Comparison of ENCODE assay signal across 8 mouse cellular contexts in the genomic region with DNA sequence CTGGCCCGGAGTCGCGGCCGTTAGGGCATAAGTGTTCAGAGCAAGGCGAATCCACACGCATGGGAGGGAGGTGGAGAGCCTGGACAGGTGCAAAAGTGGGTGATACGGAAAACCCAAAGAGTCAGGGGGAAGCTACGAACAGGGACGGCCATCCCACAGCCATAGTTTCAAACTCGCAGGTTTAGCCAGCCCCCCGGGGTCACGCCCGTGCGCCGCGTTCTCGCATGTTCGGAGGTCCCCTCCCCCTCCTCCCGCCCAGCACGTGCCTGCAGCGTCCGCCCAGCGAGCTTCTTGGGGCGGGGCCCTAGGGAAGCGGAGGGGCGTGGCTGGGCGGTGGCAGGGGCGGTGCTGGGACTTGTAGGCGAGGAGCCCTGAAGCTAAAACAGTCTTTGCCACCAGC. TPM values are rescaled to one million over a fixed set of nuclear protein-coding genes. Genes with fewer than 3 reads are reported as not detected.
DNase-seq lines count a peak whose midpoint lies in the region; ATAC-seq and TF ChIP-seq lines count a peak whose summit lies in the region.

No protein-coding gene starts in this region.

- H3K27me3 ChIP-seq in intestine, postnatal 0 days (replicated peaks; ENCODE audit: control insufficient read depth, insufficient read depth, low read length), result no peaks in the 10 kb centered on the region
- H3K27me3 ChIP-seq in midbrain, embryonic 11.5 days (ENCODE audit: control insufficient read depth, insufficient read depth, low read length), result peaks cover 19% of the 10 kb centered on the region

- peak overlapping the region; percentile 34 for H3K4me3 ChIP-seq in intestine, postnatal 0 days (ENCODE audit: low read depth, low read length)
- peak overlapping the region; percentile 23 for H3K4me3 ChIP-seq in midbrain, embryonic 11.5 days (ENCODE audit: low read depth, low read length)

- H3K27ac ChIP-seq in intestine, postnatal 0 days (ENCODE audit: low read depth, low read length), result no peak overlapping the region
- H3K27ac ChIP-seq in midbrain, embryonic 11.5 days (ENCODE audit: low read depth, low read length), result no peak overlapping the region

- peak; percentile 91 to 92 for DNase-seq in adrenal gland, adult 18-20 months (ENCODE audit: low spot score in 2 of 2)
- peak; percentile 81 for DNase-seq in embryo, embryonic 11.5 days (ENCODE audit: low read depth, low spot score)
- peak; percentile 78 to 90 for DNase-seq in gastrocnemius, postnatal 4 days (ENCODE audit: low spot score in 2 of 2)
- DNase-seq in left cerebral cortex, postnatal 4 days, result peak; percentile 85
- peak; percentile 99 for DNase-seq in midbrain, embryonic 11.5 days (ENCODE audit: low spot score, missing footprints)
- DNase-seq in right cerebral cortex, postnatal 4 days, result peak; percentile 78
- DNase-seq in yolk sac, embryonic 10.5 days (ENCODE audit: low spot score), result peak; percentile 92

- under 1% methylated on average over 27 of the region's 29 CpGs for WGBS in intestine, postnatal 0 days
- 0% methylated on average over 25 of the region's 29 CpGs for WGBS in midbrain, embryonic 11.5 days

- no peak overlapping the region for H3K9ac ChIP-seq in intestine, postnatal 0 days (ENCODE audit: low read depth, low read length)
- peak overlapping the region; percentile 36 for H3K9ac ChIP-seq in midbrain, embryonic 11.5 days (ENCODE audit: low read length)

- H3K4me1 ChIP-seq in intestine, postnatal 0 days (replicated peaks; ENCODE audit: control insufficient read depth, insufficient read depth, low read length), result 0 out of 2 replicates have a peak, but pooled peaks cover 8% of the 10 kb centered on the region
- H3K4me1 ChIP-seq in midbrain, embryonic 11.5 days (ENCODE audit: control insufficient read depth, insufficient read depth, low read length), result peaks cover 31% of the 10 kb centered on the region

- H3K36me3 ChIP-seq in intestine, postnatal 0 days (ENCODE audit: control insufficient read depth, insufficient read depth), result peaks cover 14% of the 10 kb centered on the region; the same call in 1 of the 2 replicates
- 0 out of 2 replicates have a peak, but pooled peaks cover 3% of the 10 kb centered on the region for H3K36me3 ChIP-seq in midbrain, embryonic 11.5 days (ENCODE audit: control insufficient read depth, insufficient read depth, low read length)

- intact Hi-C loops in left cerebral cortex, postnatal 4 days (cut with DNase I), result no loop called here

- ATAC-seq in intestine, postnatal 0 days, result peak; percentile 66
- peak; percentile 77 for ATAC-seq in midbrain, embryonic 11.5 days (ENCODE audit: low FRiP score)

- peak overlapping the region; percentile 69 for H3K4me2 ChIP-seq in intestine, postnatal 0 days (replicated peaks; ENCODE audit: low read depth)
- H3K4me2 ChIP-seq in midbrain, embryonic 11.5 days, result peak overlapping the region; percentile 57

- no peak for TF ChIP-seq CTCF in intestine, postnatal 0 days (IDR thresholded peaks at IDR 0.05; ENCODE audit: low read depth)

- no peaks in the 10 kb centered on the region for H3K9me3 ChIP-seq in intestine, postnatal 0 days (ENCODE audit: control insufficient read depth)
- H3K9me3 ChIP-seq in midbrain, embryonic 11.5 days (ENCODE audit: control insufficient read depth, low read length), result no peaks in the 10 kb centered on the region

RNA-seq across cellular contexts. Expression of gene Rbm38, which starts 0.5 kb away (rescaled TPM):
- total RNA-seq in adrenal gland, adult 18-20 months (2021), result 10 to 100 TPM; 14.8 to 21.2 TPM
- total RNA-seq in gastrocnemius, postnatal 4 days (2021), result 100 to 1,000 TPM; 114 to 119 TPM
- 39.0 and 39.8 TPM in 2 replicates for polyA plus RNA-seq in intestine, postnatal 0 days (2015; fragmentation: Nextera tagmentation; extraction: Ambion mirVana)
- 1 to 10 TPM; 7.5 to 8.1 TPM for total RNA-seq in left cerebral cortex, postnatal 4 days (2021)
- 70.4 and 77.3 TPM in 2 replicates for polyA plus RNA-seq in midbrain, embryonic 11.5 days (2014; fragmentation: Nextera tagmentation; extraction: Ambion mirVana)

RNA-seq across cellular contexts. Expression of gene Rae1, which starts 19.9 kb away (rescaled TPM):
- 10 to 100 TPM; 54.5 to 67.4 TPM for total RNA-seq in adrenal gland, adult 18-20 months (2021)
- 10 to 100 TPM; 41.8 to 44.4 TPM for total RNA-seq in gastrocnemius, postnatal 4 days (2021)
- 62.8 and 63.5 TPM in 2 replicates for polyA plus RNA-seq in intestine, postnatal 0 days (2015; fragmentation: Nextera tagmentation; extraction: Ambion mirVana)
- total RNA-seq in left cerebral cortex, postnatal 4 days (2021), result 10 to 100 TPM; 85.7 to 98.0 TPM
- polyA plus RNA-seq in midbrain, embryonic 11.5 days (2014; fragmentation: Nextera tagmentation; extraction: Ambion mirVana), result 137 and 140 TPM in 2 replicates

RNA-seq across cellular contexts. Expression of gene Spo11, which starts 42.3 kb away (rescaled TPM):
- not detected for total RNA-seq in adrenal gland, adult 18-20 months (2021)
- total RNA-seq in gastrocnemius, postnatal 4 days (2021), result not detected
- 0.04 TPM in 1 of 2 replicates, not detected in the other for polyA plus RNA-seq in intestine, postnatal 0 days (2015; fragmentation: Nextera tagmentation; extraction: Ambion mirVana)
- under 1 TPM; 0.44 to 0.74 TPM for total RNA-seq in left cerebral cortex, postnatal 4 days (2021)
- 0.25 and 0.26 TPM in 2 replicates for polyA plus RNA-seq in midbrain, embryonic 11.5 days (2014; fragmentation: Nextera tagmentation; extraction: Ambion mirVana)

Comparison
In these comparisons a context has a peak if more than half of its experiments do, and no peak if none do; other contexts are left out.
1. RNA of gene Rbm38, which starts 0.5 kb away (total RNA-seq): 114 to 119 TPM in gastrocnemius, postnatal 4 days; 14.8 to 21.2 TPM in adrenal gland, adult 18-20 months and 7.5 to 8.1 TPM in left cerebral cortex, postnatal 4 days; every median in the first group is over 4 times any median in the second.
2. Peak in every context shown above with its lines, with median percentiles within 50 percentile points of each other: DNase-seq.